Mouse (Mus musculus) limb, embryonic 11.5 days (tissue): ENCODE results near the gene Prdm2. TPM values are rescaled to one million over a fixed set of nuclear protein-coding genes. Genes with fewer than 3 reads are reported as not detected.

Experiments used
- ATAC-seq: fragments of 200-750 bp; cut with Nextera tagmentation; 2 replicates; pipeline ENCODE4 v1.8.0; 2017; ENCODE audit warnings: low read depth; ENCODE audit not compliant: insufficient number of reproducible peaks, low FRiP score, low TSS enrichment
- DNase-seq: peaks from one replicate; pipeline ENCODE4 v3.0.0-alpha.2; 2015; ENCODE audit warnings: low spot score
- H3K27ac ChIP-seq: fragments of 300-500 bp; sonication (generic); replicated peaks from 2 replicates; pipeline ENCODE4 v1.5.1; 2014; ENCODE audit warnings: low read depth, mild to moderate bottlenecking, low read length
- H3K27me3 ChIP-seq: fragments of 300-500 bp; sonication (generic); 2 replicates; pipeline ENCODE4 v1.6.1; 2014; ENCODE audit warnings: mild to moderate bottlenecking, low read length, mixed read lengths; ENCODE audit not compliant: control insufficient read depth, insufficient read depth
- H3K36me3 ChIP-seq: fragments of 300-500 bp; sonication (generic); 2 replicates; pipeline ENCODE4 v1.6.1; 2014; ENCODE audit warnings: mild to moderate bottlenecking, low read length, moderate library complexity, mixed read lengths; ENCODE audit not compliant: control insufficient read depth, insufficient read depth
- H3K4me1 ChIP-seq: fragments of 300-500 bp; sonication (generic); 2 replicates; pipeline ENCODE4 v1.6.1; 2014; ENCODE audit warnings: low read length, mixed read lengths; ENCODE audit not compliant: control insufficient read depth, insufficient read depth
- H3K4me2 ChIP-seq: fragments of 300-500 bp; sonication (generic); 2 replicates; pipeline ENCODE4 v1.6.1; 2014; ENCODE audit warnings: low read depth, mild to moderate bottlenecking, moderate library complexity; ENCODE audit not compliant: severe bottlenecking
- H3K4me3 ChIP-seq: fragments of 300-500 bp; sonication (generic); 2 replicates; pipeline ENCODE4 v1.5.1; 2014; ENCODE audit warnings: low read depth, low read length
- H3K9ac ChIP-seq: fragments of 300-500 bp; sonication (generic); 2 replicates; pipeline ENCODE4 v1.6.1; 2014; ENCODE audit warnings: mild to moderate bottlenecking, low read length
- H3K9me3 ChIP-seq: fragments of 300-500 bp; sonication (generic); 2 replicates; pipeline ENCODE4 v1.6.1; 2016; ENCODE audit warnings: low read length; ENCODE audit not compliant: control insufficient read depth
- WGBS: fragments of 180-500 bp; shearing (Covaris S2); extraction: QIAGEN DNeasy Blood & Tissue Kit; methylation state at CpG from one replicate; pipeline ENCODE4 v1.1.7; 2014; 5-methylcytosine and 5-hydroxymethylcytosine counted together
- polyA plus RNA-seq: library from polyadenylated mRNA; unstranded; fragments of >200 nt; fragmentation: Nextera tagmentation; extraction: Ambion mirVana; gene quantifications from 2 replicates; pipeline ENCODE4 v1.2.1, GENCODE M21; 2014

Gene Prdm2
- polyA plus RNA-seq, 1 experiment from 2014 or later = 15.8 TPM

DNA sequence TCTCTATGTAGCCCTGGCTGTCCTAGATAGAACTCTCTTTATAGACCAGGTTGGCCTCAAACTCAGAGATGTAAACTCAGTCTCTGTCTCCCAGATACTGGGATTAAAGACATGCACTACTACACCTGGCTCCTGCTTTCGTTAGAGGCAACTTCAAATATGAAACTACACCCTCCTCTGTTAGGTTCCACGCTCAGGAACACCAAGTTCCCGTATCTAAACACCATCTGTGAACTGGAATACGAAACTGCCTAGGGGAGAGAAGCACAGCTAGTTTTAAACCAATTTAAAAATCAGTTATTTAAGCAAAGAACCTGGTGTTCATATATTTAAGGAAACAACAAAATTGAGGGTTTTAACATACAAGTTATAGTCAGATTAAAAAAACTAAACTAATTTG lies 56.9 kb downstream of the Prdm2 start:
- Histone ChIP-seq H3K9ac (no peak overlapping the region), H3K4me1 (peaks cover 2% of the 10 kb centered on the region; the same call in 1 of the 2 replicates), H3K4me2 (no peak overlapping the region), H3K4me3 (no peak overlapping the region), H3K27me3 (no peaks in the 10 kb centered on the region), H3K9me3 (no peaks in the 10 kb centered on the region), H3K36me3 (no peaks in the 10 kb centered on the region), H3K27ac (no peak overlapping the region)
- 78% methylated on average over 4 of the region's 4 CpGs for WGBS
- ATAC-seq = no peak
- DNase-seq = no peak

DNA sequence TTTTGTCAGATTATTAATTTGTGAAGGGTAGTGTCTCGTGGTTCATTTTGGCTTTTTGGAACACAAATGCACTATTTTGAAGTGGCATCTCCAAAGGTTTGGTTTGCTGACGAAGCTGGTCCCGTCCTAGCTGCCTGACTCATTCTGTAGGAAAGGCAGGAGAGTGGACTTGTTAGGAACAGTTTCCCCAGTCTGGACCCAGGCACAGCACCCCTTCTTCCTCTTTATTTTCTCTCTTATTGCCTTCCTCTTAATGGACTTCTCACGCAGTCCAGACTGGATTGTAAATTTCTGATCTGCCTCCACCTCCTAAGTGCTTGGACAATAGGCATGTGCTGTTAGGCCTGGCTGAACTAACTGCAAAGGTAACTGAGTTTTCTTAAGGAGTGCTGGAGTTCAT lies 57.8 kb downstream of the Prdm2 start:
- no peak overlapping the region for H3K4me2 ChIP-seq
- ATAC-seq = no peak
- no peak for DNase-seq
- no peak overlapping the region for H3K27ac ChIP-seq
- no peaks in the 10 kb centered on the region for H3K27me3 ChIP-seq
- no peaks in the 10 kb centered on the region for H3K36me3 ChIP-seq
- H3K4me1 ChIP-seq = peaks cover 2% of the 10 kb centered on the region; the same call in 1 of the 2 replicates
- 75% methylated on average over 4 of the region's 4 CpGs for WGBS
- H3K4me3 ChIP-seq = no peak overlapping the region
- no peaks in the 10 kb centered on the region for H3K9me3 ChIP-seq
- no peak overlapping the region for H3K9ac ChIP-seq

DNA sequence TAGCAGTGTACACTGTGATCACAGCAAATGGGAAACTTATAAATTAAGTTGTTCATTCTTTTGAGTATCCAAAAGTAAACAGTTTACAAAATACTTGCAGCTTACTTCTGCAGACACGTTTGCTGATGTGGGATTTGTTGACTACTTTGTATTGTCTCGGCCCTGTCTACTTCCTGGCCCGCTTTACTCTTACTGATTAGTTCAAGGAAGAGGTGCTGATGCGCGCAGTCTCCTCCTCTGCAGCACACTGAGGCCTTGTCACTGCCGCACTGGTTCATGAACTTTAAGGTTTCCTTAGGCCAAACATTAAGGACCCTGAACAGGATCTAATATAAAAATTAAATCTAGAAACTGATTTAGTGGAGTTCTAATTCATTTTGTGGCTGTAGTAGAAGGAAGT lies 58.2 kb downstream of the Prdm2 start:
- no peak overlapping the region for H3K27ac ChIP-seq
- 89% methylated on average over 6 of the region's 6 CpGs for WGBS
- no peaks in the 10 kb centered on the region for H3K9me3 ChIP-seq
- H3K9ac ChIP-seq = no peak overlapping the region
- no peaks in the 10 kb centered on the region for H3K27me3 ChIP-seq
- H3K4me1 ChIP-seq = peaks cover 2% of the 10 kb centered on the region; the same call in 1 of the 2 replicates
- no peak overlapping the region for H3K4me3 ChIP-seq
- ATAC-seq = no peak
- H3K36me3 ChIP-seq = no peaks in the 10 kb centered on the region
- no peak for DNase-seq
- no peak overlapping the region for H3K4me2 ChIP-seq

DNA sequence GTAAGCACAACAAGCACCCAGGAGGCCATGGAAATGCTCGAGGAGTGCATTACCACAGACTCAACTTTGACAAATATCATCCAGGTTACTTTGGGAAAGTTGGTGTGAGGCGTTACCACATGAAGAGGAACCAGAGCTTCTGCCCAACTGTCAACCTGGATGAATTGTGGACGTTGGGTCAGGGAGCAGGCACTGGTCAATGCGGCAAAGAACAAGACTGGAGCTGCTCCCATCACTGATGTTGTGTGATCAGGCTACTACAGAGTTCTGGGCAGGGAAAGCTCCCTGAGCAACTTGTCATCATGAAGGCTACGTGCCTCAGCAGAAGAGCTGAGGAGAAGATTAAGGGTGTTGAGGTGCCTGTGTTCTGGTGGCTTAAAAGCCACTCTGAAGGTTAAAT lies 60.2 kb downstream of the Prdm2 start:
- Histone ChIP-seq H3K36me3 (no peaks in the 10 kb centered on the region), H3K27ac (no peak overlapping the region), H3K4me1 (peaks cover 2% of the 10 kb centered on the region; the same call in 1 of the 2 replicates), H3K4me3 (no peak overlapping the region), H3K27me3 (no peaks in the 10 kb centered on the region), H3K9ac (no peak overlapping the region), H3K4me2 (no peak overlapping the region), H3K9me3 (no peaks in the 10 kb centered on the region)
- WGBS = 84% methylated on average over 5 of the region's 5 CpGs
- DNase-seq (no peak), ATAC-seq (no peak)

DNA sequence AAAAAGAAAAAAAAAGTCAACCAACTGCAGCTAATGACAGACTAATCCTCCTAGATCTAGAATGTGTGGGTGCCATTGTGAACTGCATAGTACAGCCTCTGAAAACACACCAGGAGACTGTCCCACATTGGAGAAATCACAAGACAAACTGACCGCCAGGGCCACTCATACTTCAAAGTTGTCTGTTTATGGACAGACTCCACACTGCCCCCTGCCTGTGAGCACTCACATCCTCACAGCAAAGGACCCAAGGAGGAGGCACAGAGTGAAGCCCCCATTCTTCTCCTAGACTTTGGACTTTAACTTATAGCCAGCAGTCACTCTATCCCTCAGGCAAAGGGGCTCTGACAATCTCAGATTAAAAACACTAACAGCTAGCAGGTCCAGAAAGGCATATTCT lies 61.5 kb downstream of the Prdm2 start:
- Histone ChIP-seq H3K9me3 (no peaks in the 10 kb centered on the region), H3K9ac (no peak overlapping the region), H3K4me1 (no peaks in the 10 kb centered on the region; the same call in 1 of the 2 replicates), H3K4me2 (no peak overlapping the region), H3K36me3 (no peaks in the 10 kb centered on the region), H3K4me3 (no peak overlapping the region), H3K27ac (no peak overlapping the region), H3K27me3 (no peaks in the 10 kb centered on the region)
- 88% methylated on average over 1 of the region's 1 CpGs for WGBS
- peak; percentile 43 for DNase-seq
- ATAC-seq = no peak

DNA sequence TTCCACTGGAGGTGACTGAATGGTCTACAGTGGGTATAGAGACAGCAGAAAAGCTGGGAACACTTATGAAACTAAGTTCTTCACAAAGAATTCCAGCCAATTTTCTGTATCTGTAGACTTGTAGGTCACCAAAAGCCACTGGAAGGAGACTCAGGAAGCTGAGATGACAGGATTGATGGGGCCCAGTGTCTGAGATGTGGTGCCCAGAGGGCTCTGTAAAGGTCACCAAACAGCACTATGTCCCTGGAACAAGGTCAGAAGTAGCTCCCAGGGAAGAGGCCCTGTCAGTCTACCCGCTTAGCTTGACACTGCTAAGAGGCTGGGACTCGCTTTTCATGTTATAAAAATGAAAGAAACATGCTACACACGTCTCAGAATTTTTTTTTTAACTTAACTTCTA lies 65.1 kb downstream of the Prdm2 start:
- no peaks in the 10 kb centered on the region for H3K36me3 ChIP-seq
- no peak overlapping the region for H3K4me3 ChIP-seq
- no peaks in the 10 kb centered on the region for H3K9me3 ChIP-seq
- H3K27me3 ChIP-seq = no peaks in the 10 kb centered on the region
- H3K27ac ChIP-seq = no peak overlapping the region
- ATAC-seq (no peak), DNase-seq (no peak)
- H3K4me1 ChIP-seq = no peaks in the 10 kb centered on the region
- H3K4me2 ChIP-seq = no peak overlapping the region
- no peak overlapping the region for H3K9ac ChIP-seq
- 84% methylated on average over 3 of the region's 3 CpGs for WGBS

DNA sequence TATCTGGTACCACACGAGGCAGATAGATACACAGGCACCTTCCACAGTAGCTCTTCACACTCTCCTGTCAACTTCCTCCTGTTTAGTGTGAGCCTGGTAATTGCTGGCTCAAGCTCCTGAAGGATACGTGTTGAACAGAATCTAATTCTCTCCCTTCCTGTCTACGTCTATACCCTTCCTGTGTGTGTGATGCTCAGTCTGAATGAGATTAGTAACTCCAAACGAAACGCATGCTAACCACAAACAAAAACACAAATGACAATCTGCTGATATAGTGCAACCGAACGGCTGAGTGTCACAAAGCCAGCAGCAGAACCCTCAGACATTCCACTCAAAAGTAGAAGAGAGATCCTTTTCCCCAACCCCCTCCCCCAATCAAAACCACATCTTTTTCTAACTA lies 69.2 kb downstream of the Prdm2 start:
- H3K9ac ChIP-seq = no peak overlapping the region
- H3K4me3 ChIP-seq = no peak overlapping the region
- DNase-seq (no peak), ATAC-seq (no peak)
- H3K36me3 ChIP-seq = no peaks in the 10 kb centered on the region
- 70% methylated on average over 7 of the region's 7 CpGs for WGBS
- no peak overlapping the region for H3K4me2 ChIP-seq
- no peak overlapping the region for H3K27ac ChIP-seq
- H3K4me1 ChIP-seq = no peaks in the 10 kb centered on the region
- no peaks in the 10 kb centered on the region for H3K9me3 ChIP-seq
- no peaks in the 10 kb centered on the region for H3K27me3 ChIP-seq

DNA sequence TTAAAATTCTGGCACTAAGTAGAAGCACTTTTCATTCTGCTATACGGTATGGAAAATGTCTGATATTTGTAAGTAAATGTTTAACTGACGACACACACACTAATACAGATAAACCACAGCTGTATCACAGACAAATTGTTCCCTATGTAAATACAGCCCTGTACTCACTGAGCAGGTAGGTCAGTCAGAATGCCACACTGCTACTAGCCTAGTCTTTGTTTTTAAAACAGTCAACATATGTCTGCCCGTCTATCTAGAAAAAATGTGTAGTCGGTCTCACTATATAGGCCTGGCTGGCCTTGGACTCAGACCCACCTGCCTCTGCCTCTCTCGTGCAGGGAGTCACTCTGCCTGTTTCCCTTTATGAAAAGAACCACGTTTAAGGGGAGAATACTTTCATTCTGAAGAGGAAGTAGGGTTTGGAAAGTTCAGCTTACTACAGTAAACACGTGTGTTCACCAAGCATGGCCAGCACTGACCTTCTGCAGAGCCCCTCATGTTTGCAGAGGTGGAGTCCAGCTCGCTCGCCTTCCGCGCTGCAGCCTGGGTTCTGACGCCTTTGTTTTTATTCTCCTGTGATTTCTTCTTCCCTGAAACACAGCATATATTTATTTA lies 71.0 kb downstream of the Prdm2 start:
- DNase-seq (no peak), ATAC-seq (no peak)

DNA sequence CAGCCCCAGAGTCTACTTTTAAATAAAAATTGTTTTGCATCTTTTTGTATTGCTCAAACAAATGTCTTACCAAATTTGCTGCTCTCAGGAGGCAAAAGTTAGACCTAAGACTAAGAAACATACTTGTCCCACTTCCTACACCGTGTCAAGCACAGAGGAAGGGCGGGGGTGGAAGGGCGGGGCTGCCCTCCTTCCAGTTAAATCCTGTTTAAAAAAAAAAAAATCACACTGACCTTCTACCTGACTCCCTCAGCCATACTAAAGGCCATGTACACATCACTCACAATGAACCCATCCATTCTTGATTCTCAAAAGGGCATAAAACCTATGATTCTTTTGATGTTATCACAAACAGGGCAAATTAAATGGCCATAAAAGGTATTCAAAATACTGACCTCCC lies 71.9 kb downstream of the Prdm2 start:
- ATAC-seq (no peak), DNase-seq (no peak)
- no peak overlapping the region for H3K27ac ChIP-seq
- H3K36me3 ChIP-seq = no peaks in the 10 kb centered on the region
- H3K9me3 ChIP-seq = no peaks in the 10 kb centered on the region
- no peaks in the 10 kb centered on the region for H3K4me1 ChIP-seq
- H3K9ac ChIP-seq = no peak overlapping the region
- H3K27me3 ChIP-seq = no peaks in the 10 kb centered on the region
- WGBS = 97% methylated on average over 3 of the region's 3 CpGs
- no peak overlapping the region for H3K4me2 ChIP-seq
- no peak overlapping the region for H3K4me3 ChIP-seq

More for the DNA sequence above, 71.0 kb downstream of the Prdm2 start:
- Histone ChIP-seq H3K9me3 (no peaks in the 10 kb centered on the region), H3K27ac (no peak overlapping the region), H3K36me3 (no peaks in the 10 kb centered on the region), H3K4me2 (no peak overlapping the region), H3K4me3 (no peak overlapping the region), H3K9ac (no peak overlapping the region), H3K4me1 (no peaks in the 10 kb centered on the region), H3K27me3 (no peaks in the 10 kb centered on the region)
- WGBS = 92% methylated on average over 12 of the region's 12 CpGs
